Mouse (Mus musculus) kidney, postnatal 25 days (tissue): ENCODE results near the gene Fbxo24.

Experiments used
- DNase-seq, 2 experiments: peaks; one replicate each; pipeline ENCODE4 v3.0.0; 2021; ENCODE audit warnings: mixed read lengths in 2 of 2

Gene Fbxo24

GRCm38 (mm10) chr5:137628498-137629305, at the start of gene Fbxo24, which contains the start of the genes Lrch4 and Gm20605:
Gene Fbxo24 (minus strand): TSS chr5:137629002.
Gene Lrch4 (plus strand): TSS chr5:137629121.
Gene Gm20605 (plus strand): TSS chr5:137629175.
- peak; percentile 99 to 100 for DNase-seq

- no peak for DNase-seq
These were observed 49.1 kb upstream of the Fbxo24 start for GRCm38 (mm10) chr5:137677859-137678258.

GRCm38 (mm10) chr5:137674786-137675185, 46.0 kb upstream of the Fbxo24 start:
- DNase-seq, result peak; percentile 31 to 59

GRCm38 (mm10) chr5:137673015-137673414, 44.2 kb upstream of the Fbxo24 start:
- DNase-seq, result peak in 1 of 2 experiments; percentile 22

- DNase-seq, result no peak
These were observed 43.6 kb upstream of the Fbxo24 start for GRCm38 (mm10) chr5:137672361-137672760.

- peak; percentile 90 to 91 for DNase-seq
These were observed 42.8 kb upstream of the Fbxo24 start for GRCm38 (mm10) chr5:137671443-137672240.

- no peak for DNase-seq
These were observed 41.4 kb upstream of the Fbxo24 start for GRCm38 (mm10) chr5:137670240-137670639.

GRCm38 (mm10) chr5:137668971-137669370, 40.2 kb upstream of the Fbxo24 start:
- DNase-seq, result peak in 1 of 2 experiments; percentile 28

GRCm38 (mm10) chr5:137663057-137663456, 34.3 kb upstream of the Fbxo24 start:
- DNase-seq, result no peak

- DNase-seq, result peak in 1 of 2 experiments; percentile 59
These were observed 31.4 kb upstream of the Fbxo24 start for GRCm38 (mm10) chr5:137660064-137660688.

- peak; percentile 80 to 89 for DNase-seq
These were observed 28.2 kb upstream of the Fbxo24 start for GRCm38 (mm10) chr5:137656977-137657376.

GRCm38 (mm10) chr5:137654746-137655145, 25.9 kb upstream of the Fbxo24 start:
- no peak for DNase-seq

- DNase-seq, result no peak
These were observed 24.6 kb upstream of the Fbxo24 start for GRCm38 (mm10) chr5:137653366-137653765.

GRCm38 (mm10) chr5:137652474-137652873, 23.7 kb upstream of the Fbxo24 start:
- DNase-seq, result peak; percentile 80 to 89

GRCm38 (mm10) chr5:137649669-137650571, 21.1 kb upstream of the Fbxo24 start:
- no peak for DNase-seq

- no peak for DNase-seq
These were observed 20.4 kb upstream of the Fbxo24 start for GRCm38 (mm10) chr5:137649251-137649650.

GRCm38 (mm10) chr5:137647827-137648601, 19.2 kb upstream of the Fbxo24 start:
- no peak for DNase-seq

- peak; percentile 59 to 77 for DNase-seq
These were observed 16.9 kb upstream of the Fbxo24 start, which contains the start of gene Irs3 for GRCm38 (mm10) chr5:137645652-137646091. Gene Irs3 (minus strand): TSS chr5:137645714.

GRCm38 (mm10) chr5:137645091-137645651, 16.4 kb upstream of the Fbxo24 start:
- DNase-seq, result peak in 1 of 2 experiments; percentile 25

- DNase-seq, result no peak
These were observed 15.7 kb upstream of the Fbxo24 start for GRCm38 (mm10) chr5:137644484-137644883.

GRCm38 (mm10) chr5:137642886-137643285, 14.1 kb upstream of the Fbxo24 start:
- peak in 1 of 2 experiments; percentile 35 for DNase-seq
